Mouse (Mus musculus) neutrophil, adult 59 days (primary cell): Measurements from ENCODE around the gene Zfp398. TPM values are rescaled to one million over a fixed set of nuclear protein-coding genes. Genes with fewer than 3 reads are reported as not detected.

Source experiments
- total RNA-seq, 2 experiments: library from RNA; stranded (reverse); gene quantifications; 1 replicate in 1 of 2; 2 replicates in 1 of 2; pipeline ENCODE4 v1.2.4; 2023

Gene Zfp398
- 1 to 10 TPM; 9.1 to 9.7 TPM for total RNA-seq

DNA sequence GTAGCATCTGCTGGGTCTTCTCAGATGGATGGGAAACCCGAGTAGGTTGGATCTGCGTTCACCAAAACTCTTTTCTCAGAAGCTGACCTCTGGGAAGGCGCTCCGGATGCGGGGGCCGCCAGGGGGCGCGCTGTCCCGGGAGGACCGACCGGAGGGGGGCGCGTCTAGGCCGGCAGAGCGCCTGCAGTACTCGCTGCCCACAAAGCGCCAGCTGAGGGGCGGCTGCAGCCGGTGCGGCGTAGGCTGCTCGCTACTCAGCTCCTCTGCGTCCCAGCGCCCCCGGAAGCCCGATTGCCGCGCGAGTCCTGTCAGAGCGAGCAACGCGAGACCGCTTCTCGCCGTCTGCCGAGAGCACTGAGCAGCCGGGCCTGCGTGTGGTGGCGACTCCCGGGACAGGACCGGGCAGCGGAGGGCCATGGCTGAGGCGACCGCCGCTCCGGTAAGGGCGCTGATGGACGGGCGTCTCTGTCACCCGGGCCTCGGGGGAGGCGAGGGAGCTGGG, at the start of gene Zfp398:
Gene Zfp398 (plus strand): TSS at position 180 of the 502 bp plus-strand sequence.

DNA sequence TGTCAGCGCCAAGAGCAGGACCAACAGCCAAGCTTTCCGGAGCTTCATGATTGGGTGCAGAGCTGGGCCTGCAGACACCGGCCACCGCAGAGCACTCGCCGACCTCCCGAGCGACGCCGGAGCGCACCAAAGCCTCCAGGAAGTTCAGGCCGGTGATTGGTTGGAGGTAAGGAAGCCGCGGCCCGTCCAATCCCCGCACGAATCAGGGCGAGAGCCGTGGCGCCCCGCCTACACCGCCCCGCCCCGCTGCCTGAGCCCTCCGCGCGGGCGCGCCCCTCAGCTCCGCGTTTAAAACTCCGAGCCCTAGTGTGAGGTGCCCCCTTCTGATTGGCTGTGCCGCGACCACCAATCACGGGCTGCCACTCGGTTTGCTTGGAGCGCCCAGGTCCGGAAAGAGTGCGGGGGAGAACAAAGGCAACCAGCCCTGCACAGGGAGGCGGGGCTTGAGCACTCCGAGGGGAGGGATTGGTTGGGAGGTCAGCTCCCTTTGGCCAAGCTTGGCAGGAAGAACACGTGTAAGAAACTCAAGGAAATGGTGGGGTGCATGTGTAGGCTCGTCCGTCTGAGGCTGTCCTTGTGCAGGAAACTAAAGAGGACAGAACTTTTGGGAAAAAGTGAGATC, 22.1 kb upstream of the Zfp398 start, which contains the start of gene Pdia4:
Gene Pdia4 (minus strand): TSS at position 174 of the 622 bp plus-strand sequence.

DNA sequence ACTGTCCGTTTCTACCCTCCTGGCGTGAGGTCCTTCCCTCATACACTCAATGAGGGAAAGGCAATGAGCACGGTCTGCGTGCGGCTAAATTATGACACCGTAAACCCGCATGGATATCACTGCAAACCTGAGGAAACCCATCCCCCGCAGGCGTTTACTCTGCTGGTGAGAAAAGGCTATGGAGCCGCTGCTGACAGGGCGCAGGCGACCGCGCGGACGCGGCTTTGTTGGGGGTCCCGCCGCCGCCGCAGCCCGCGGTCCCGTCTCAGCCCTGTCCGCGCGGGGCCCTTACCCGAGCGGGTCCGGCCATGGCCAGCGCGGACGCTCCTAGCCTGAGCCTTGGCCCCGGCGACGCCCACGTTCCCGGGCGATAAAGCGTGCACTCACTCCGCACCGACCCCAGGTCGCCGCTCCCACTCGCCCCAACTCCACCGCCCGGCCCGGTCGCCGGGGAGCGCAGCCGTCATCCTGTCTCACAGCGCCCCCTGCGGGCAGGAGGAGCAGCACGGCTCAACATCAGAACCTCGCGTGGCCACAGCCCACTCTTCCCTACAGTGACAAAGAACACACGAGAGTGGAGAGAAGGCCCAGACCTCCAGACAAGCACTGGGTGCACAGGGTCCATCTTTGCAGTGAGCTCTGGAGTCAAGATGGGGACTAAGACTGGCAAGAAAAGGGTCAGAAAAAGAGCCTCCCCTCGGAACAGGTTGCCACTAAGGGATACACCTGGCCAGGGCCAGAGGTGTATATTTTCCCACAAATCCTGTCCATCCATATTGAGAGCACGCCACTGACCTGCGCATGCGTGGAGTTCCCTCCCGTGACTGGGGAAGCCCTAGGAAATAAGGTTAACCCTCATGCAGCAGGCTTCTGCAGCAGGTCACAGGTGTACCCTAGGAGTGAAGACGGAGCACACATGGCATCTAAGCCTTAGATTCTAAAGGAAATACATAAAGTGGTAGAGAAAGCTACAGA, 5.1 kb upstream of the Zfp398 start, which contains the start of gene Zfp786:
Gene Zfp786 (minus strand): TSS at position 764 of the 975 bp plus-strand sequence.

DNA sequence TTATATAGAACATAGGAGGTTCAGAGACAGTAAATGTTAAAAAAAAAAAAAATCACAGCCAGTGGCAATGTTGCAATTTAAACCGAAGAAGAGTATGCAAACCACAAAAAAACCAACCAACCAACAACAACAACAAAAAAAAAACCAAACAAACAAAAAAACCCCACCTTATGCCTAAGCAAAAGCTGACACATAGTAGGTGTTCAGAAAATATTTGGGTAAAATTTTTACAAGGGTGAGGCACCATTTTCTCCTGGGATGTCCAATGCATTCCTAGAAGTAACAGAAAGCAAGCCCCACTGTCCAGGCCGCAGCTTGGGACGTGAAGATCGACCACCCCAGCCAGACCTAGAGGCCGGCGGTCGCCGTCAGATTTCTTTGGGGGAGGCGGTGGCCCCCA, 41.6 kb downstream of the Zfp398 start, which contains the start of gene Zfp282:
Gene Zfp282 (plus strand): TSS at position 147 of the 400 bp plus-strand sequence.

DNA sequence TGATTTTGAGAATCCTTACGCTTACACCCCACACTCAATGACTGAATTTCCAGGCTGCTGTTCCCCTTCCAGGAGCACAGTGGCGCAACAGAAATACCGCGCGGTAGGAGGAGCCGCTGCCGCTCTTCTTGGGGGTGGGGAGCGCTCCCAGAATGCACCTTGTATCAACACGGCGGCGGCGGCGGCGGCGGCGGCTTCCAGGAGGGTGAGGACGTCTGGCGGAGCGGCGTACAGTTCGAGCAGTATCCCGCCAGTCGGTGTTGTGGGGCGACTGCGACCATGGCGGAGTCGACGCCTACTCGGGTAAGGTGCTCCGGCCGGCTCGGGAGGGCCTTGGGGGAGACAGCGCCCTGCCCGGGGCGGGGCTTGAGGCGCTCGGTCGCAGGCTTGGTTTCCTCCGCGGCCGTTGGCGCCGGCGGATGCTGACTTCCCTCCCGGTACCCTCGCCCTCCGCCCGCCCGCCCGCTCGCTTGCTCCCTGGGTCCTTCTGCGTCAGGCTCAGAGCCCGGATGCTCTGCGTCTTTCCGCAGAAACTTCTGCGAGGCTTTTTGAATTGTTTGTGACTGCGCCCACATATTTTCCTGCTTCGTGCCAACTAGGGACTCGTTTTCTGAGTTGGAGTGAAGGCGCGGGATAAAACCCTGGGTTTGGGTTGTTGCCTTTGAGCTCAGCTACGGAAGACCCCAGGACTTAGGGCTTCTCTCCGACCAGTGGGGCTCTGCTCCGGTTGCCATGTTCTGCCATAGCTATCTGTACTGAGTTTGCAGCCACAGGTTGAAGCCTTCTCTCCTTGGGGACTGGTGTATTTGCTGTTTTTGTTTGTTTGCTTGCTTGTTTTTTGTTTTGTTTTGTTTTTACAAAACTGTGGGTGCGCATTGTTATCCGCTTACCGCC, 85.2 kb downstream of the Zfp398 start, which contains the start of gene Zfp212:
Gene Zfp212 (plus strand): TSS at position 30 of the 894 bp plus-strand sequence.

Other genes starting within 250 kb of the Zfp398 start
- 10 to 100 TPM; 73.5 to 78.0 TPM for gene Ezh2, start 240.3 kb upstream of the Zfp398 start, total RNA-seq
- gene Pdia4, start 22.2 kb upstream of the Zfp398 start, total RNA-seq: 10 to 100 TPM; 44.9 to 46.9 TPM
- gene Zfp786, start 4.8 kb upstream of the Zfp398 start, total RNA-seq: under 1 TPM; 0.11 to 0.35 TPM
- 10 to 100 TPM in 1 of 2 experiments, 1 to 10 TPM in 1; 7.8 to 10.3 TPM for gene Zfp282, start 41.5 kb downstream of the Zfp398 start, total RNA-seq
- gene Zfp212, start 84.8 kb downstream of the Zfp398 start, total RNA-seq: 10 to 100 TPM; 20.6 to 23.3 TPM
- 1 to 10 TPM; 3.1 to 4.8 TPM for gene Zfp956, start 117.7 kb downstream of the Zfp398 start, total RNA-seq
- 1 to 10 TPM; 7.4 to 8.6 TPM for gene Zfp777, start 213.2 kb downstream of the Zfp398 start, total RNA-seq